Mouse (Mus musculus): ENCODE results near the gene Lrrc4. TPM values are rescaled to one million over a fixed set of nuclear protein-coding genes. Genes with fewer than 3 reads are reported as not detected.
A peak's percentile ranks its signal among the peaks of the same experiment; 100 is the strongest.

Gene Lrrc4
- polyA plus RNA-seq, 1 experiment from 2014 or later = 1.5 TPM

DNA sequence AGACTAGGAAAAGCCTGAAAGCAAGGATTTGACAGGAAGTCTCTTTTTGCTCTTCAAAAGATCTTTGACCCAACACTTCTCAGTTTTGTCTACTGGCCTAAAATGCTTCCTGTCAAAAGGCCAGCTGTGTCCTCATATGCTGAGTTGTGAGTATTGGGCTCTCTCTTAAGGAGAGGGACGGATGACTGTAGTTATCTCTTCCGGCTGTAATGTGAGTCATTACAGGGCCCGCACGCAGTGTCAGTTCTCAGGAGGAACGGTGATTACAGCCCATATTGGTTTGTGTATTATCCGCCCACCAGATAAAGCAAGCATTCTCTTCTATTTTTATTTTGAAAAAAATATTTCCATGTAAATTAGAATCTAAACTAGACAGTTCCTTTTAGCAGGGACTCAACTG is 209.0 kb downstream of the Lrrc4 start:
- DNase-seq (ENCODE audit: low spot score) = no peak
- peaks cover 4% of the 10 kb centered on the region; the same call in 1 of the 2 replicates for H3K36me3 ChIP-seq
- WGBS = 91% methylated on average over 6 of the region's 6 CpGs
- no peaks in the 10 kb centered on the region for H3K9me3 ChIP-seq (replicated peaks)
- no peaks in the 10 kb centered on the region for H3K27me3 ChIP-seq (ENCODE audit: low read depth, poor library complexity, severe bottlenecking)
- H3K27ac ChIP-seq (replicated peaks) = no peak overlapping the region
- peaks cover 18% of the 10 kb centered on the region for H3K4me1 ChIP-seq
- no peak overlapping the region for H3K4me3 ChIP-seq

DNA sequence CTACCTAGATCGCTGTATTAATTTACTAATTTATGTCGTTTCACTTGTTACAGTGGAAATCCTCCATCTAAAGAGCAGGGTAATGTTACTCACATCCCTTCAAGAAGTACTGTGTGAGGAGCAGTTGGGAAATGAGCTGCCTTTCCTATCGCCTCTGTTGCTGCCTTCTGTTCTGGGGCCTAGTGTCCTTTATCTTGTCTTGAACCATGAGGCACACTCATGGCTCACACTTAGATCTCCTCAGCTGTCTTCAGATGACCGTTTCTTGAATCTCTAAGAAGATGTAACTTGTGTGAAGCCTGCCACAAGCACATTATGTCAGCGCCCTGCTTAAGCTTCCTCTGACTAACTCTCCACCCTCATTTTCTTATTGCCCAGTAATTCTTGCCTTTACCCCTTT is 209.6 kb downstream of the Lrrc4 start:
- H3K27ac ChIP-seq (replicated peaks) = no peak overlapping the region
- no peak for DNase-seq (ENCODE audit: low spot score)
- 86% methylated on average over 5 of the region's 5 CpGs for WGBS
- peaks cover 18% of the 10 kb centered on the region for H3K4me1 ChIP-seq
- peaks cover 4% of the 10 kb centered on the region; the same call in 1 of the 2 replicates for H3K36me3 ChIP-seq
- H3K27me3 ChIP-seq (ENCODE audit: low read depth, poor library complexity, severe bottlenecking) = no peaks in the 10 kb centered on the region
- H3K4me3 ChIP-seq = no peak overlapping the region
- no peaks in the 10 kb centered on the region for H3K9me3 ChIP-seq (replicated peaks)

DNA sequence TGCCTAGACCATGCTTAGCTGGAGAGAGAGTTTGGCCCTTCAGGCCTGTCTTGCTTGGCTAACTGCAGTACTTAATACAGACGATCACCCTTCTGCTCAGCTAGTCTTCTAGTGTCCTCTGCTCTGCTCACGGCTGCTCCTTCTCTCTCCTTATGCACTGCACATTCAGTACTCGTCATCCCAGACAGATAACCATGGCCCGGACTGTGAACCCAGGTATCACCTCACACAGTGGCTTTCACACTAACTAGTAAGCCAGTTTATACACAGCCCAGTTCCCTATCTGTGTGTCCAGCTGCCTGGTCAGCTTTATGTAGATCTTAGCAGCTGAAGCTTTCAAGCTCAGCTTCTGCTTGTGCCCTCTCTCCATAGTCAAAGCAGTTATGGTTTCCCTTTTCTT is 210.1 kb downstream of the Lrrc4 start:
- Histone ChIP-seq H3K9me3 (replicated peaks) (no peaks in the 10 kb centered on the region), H3K4me3 (no peak overlapping the region), H3K36me3 (peaks cover 2% of the 10 kb centered on the region; the same call in 1 of the 2 replicates), H3K27me3 (ENCODE audit: low read depth, poor library complexity, severe bottlenecking) (no peaks in the 10 kb centered on the region), H3K4me1 (peaks cover 18% of the 10 kb centered on the region), H3K27ac (replicated peaks) (0 out of 2 replicates have a peak overlapping the region, but pooled peaks have one; percentile 30)
- WGBS = 90% methylated on average over 4 of the region's 4 CpGs
- DNase-seq (ENCODE audit: low spot score) = no peak

GRCm38 (mm10) chr6:28618751-28619153 is 212.8 kb downstream of the Lrrc4 start:
- no peak for DNase-seq (ENCODE audit: low spot score)
- no peak overlapping the region for H3K27ac ChIP-seq (replicated peaks)
- no peaks in the 10 kb centered on the region for H3K27me3 ChIP-seq (ENCODE audit: low read depth, poor library complexity, severe bottlenecking)
- no peaks in the 10 kb centered on the region for H3K9me3 ChIP-seq (replicated peaks)
- H3K4me3 ChIP-seq = no peak overlapping the region
- H3K4me1 ChIP-seq = peaks cover 18% of the 10 kb centered on the region
- no peaks in the 10 kb centered on the region for H3K36me3 ChIP-seq
- WGBS = 73% methylated on average over 7 of the region's 7 CpGs

GRCm38 (mm10) chr6:28618299-28618698 is 213.2 kb downstream of the Lrrc4 start:
- Histone ChIP-seq H3K27me3 (ENCODE audit: low read depth, poor library complexity, severe bottlenecking) (no peaks in the 10 kb centered on the region), H3K4me1 (peaks cover 18% of the 10 kb centered on the region), H3K4me3 (no peak overlapping the region), H3K36me3 (no peaks in the 10 kb centered on the region), H3K9me3 (replicated peaks) (no peaks in the 10 kb centered on the region), H3K27ac (replicated peaks) (no peak overlapping the region)
- DNase-seq (ENCODE audit: low spot score) = no peak
- WGBS = 83% methylated on average over 3 of the region's 3 CpGs

DNA sequence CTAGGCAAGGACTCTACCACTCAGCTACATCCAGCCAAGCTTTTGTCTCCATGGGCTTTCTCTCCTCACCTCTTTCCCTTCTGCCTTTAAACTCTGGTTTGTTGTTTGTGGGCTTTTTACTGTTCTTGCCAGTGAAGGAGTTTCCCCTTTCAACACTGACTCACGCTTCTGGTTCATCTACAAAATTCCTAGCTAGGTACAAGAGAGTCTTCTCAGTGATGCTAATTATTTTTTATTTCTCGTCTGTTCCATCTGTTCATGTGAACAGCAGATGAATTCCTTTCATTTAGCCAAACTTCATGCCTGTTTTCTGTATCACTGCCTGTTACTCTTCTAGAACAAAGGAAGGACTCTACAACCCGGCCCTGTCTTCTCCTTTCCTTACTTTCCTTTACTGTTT is 215.6 kb downstream of the Lrrc4 start:
- no peak overlapping the region for H3K4me3 ChIP-seq
- WGBS = 74% methylated on average over 3 of the region's 3 CpGs

DNA sequence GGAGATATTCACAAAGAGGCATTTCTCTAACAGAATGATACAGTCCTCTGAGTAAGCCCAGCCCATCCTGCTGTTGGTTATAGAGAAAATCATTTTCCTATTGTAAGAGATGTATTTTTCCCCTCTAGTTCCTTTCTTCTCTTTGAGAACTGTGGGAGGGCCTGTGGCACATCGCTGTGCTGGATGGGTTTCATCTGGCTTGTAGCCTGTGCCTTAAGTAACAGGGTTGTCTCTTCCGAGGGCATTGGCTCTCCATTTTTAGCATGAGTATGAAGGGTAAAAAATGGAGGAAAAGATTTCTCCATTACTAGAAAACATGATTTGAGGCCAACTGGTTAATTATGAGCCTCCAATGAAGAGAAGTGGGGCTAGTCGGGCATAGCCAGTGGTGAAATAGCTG is 216.1 kb downstream of the Lrrc4 start:
- DNase-seq (ENCODE audit: low spot score) = no peak
- WGBS = 95% methylated on average over 3 of the region's 3 CpGs
- Histone ChIP-seq H3K27ac (replicated peaks) (no peak overlapping the region), H3K9me3 (replicated peaks) (no peaks in the 10 kb centered on the region), H3K4me1 (peaks cover 18% of the 10 kb centered on the region), H3K27me3 (ENCODE audit: low read depth, poor library complexity, severe bottlenecking) (no peaks in the 10 kb centered on the region), H3K4me3 (no peak overlapping the region), H3K36me3 (no peaks in the 10 kb centered on the region)

More for the DNA sequence above, 215.6 kb downstream of the Lrrc4 start:
- Histone ChIP-seq H3K9me3 (replicated peaks) (no peaks in the 10 kb centered on the region), H3K27me3 (ENCODE audit: low read depth, poor library complexity, severe bottlenecking) (no peaks in the 10 kb centered on the region), H3K27ac (replicated peaks) (no peak overlapping the region), H3K4me1 (peaks cover 18% of the 10 kb centered on the region), H3K36me3 (no peaks in the 10 kb centered on the region)
- DNase-seq (ENCODE audit: low spot score) = no peak

GRCm38 (mm10) chr6:28614856-28615255 is 216.7 kb downstream of the Lrrc4 start:
- Histone ChIP-seq H3K27ac (replicated peaks) (no peak overlapping the region), H3K27me3 (ENCODE audit: low read depth, poor library complexity, severe bottlenecking) (no peaks in the 10 kb centered on the region), H3K9me3 (replicated peaks) (no peaks in the 10 kb centered on the region), H3K4me3 (no peak overlapping the region), H3K4me1 (peaks cover 18% of the 10 kb centered on the region), H3K36me3 (no peaks in the 10 kb centered on the region)
- WGBS = 96% methylated on average over 4 of the region's 4 CpGs
- no peak for DNase-seq (ENCODE audit: low spot score)

DNA sequence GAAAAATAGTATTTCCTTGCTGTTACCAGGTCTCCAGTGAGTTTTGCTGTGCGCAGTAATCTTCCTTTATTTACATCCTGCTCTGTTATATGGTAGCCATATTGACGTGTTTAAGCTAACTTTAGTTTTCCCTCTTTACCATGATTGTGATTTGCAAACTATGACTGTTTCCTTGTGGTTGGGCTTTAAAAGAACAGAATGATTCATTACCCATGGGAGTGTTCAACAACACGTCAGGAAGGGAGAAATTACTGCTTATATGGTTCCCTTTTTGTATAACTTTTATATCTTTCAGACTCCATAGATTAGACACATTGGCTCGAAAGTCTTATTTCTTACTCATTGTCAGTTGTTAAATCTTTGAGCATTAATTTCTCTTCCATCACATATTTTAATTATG is 218.1 kb downstream of the Lrrc4 start:
- 94% methylated on average over 4 of the region's 4 CpGs for WGBS
- Histone ChIP-seq H3K36me3 (no peaks in the 10 kb centered on the region), H3K4me3 (no peak overlapping the region), H3K9me3 (replicated peaks) (no peaks in the 10 kb centered on the region), H3K4me1 (peaks cover 6% of the 10 kb centered on the region), H3K27me3 (ENCODE audit: low read depth, poor library complexity, severe bottlenecking) (no peaks in the 10 kb centered on the region), H3K27ac (replicated peaks) (no peak overlapping the region)
- no peak for DNase-seq (ENCODE audit: low spot score)

Other genes with a start within 250 kb of the Lrrc4 start
- not detected in 2 replicates for gene Lep, start 228.5 kb upstream of the Lrrc4 start, polyA plus RNA-seq (2016; fragmentation: Nextera tagmentation; extraction: Ambion mirVana)